In the genomic region with DNA sequence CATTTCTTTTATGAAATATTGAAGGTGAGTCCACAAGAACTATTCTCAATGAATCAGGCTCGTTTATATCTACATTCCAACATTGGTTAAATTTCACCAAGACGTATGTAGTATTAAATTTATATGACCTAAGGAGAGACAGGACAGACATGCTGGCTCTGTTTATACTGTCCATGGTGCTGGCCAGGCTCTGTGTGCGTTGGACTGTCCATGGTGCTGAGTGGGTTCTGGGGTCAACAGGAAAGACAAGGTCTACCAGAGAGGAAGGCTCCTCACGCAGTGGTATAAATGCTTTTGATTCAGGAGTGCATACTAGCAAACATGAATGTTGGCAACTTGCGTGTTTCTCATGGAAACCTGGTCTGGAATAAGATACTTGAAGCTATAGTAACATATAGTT, we compare ENCODE assay signal across 13 mouse cellular contexts.
DNase-seq lines count a peak whose midpoint lies in the region; ATAC-seq and TF ChIP-seq lines count a peak whose summit lies in the region.
"Had no signal": no experiment of that assay in that cellular context is flagged by ENCODE, and none has a peak within 500 bp of the region (broad histone marks: within the 10 kb centered on the region; RNA-seq: fewer than 3 reads in every experiment).

No protein-coding gene starts in this region.

- no peak overlapping the region for H3K4me3 ChIP-seq in heart, postnatal 0 days (ENCODE audit: low read depth, low read length)
- H3K4me3 ChIP-seq in heart, adult 2 months = no peak overlapping the region
- no peak overlapping the region for H3K4me3 ChIP-seq in lung, postnatal 0 days (ENCODE audit: low read depth, low read length)
- H3K4me3 ChIP-seq: gastrocnemius, adult 2 months; stomach, embryonic 15.5 days had no signal

- H3K4me1 ChIP-seq in heart, postnatal 0 days (ENCODE audit: control insufficient read depth, insufficient read depth) = no peaks in the 10 kb centered on the region
- H3K4me1 ChIP-seq in heart, adult 2 months (ENCODE audit: control insufficient read depth, insufficient read depth, low read length) = no peaks in the 10 kb centered on the region
- no peaks in the 10 kb centered on the region for H3K4me1 ChIP-seq in lung, postnatal 0 days (ENCODE audit: insufficient read depth, low read depth, low read length)
- H3K4me1 ChIP-seq: stomach, embryonic 15.5 days had no signal

- no peak overlapping the region for H3K27ac ChIP-seq in heart, postnatal 0 days (ENCODE audit: low read depth)
- no peak overlapping the region for H3K27ac ChIP-seq in heart, adult 2 months
- H3K27ac ChIP-seq in lung, postnatal 0 days (ENCODE audit: low read length) = no peak overlapping the region
- H3K27ac ChIP-seq: gastrocnemius, adult 2 months; stomach, embryonic 15.5 days had no signal

- no peak for ATAC-seq in heart, postnatal 0 days (ENCODE audit: insufficient read depth, low read depth)
- ATAC-seq in lung, postnatal 0 days = no peak
- ATAC-seq: activated CD4-positive, CD25-positive, alpha-beta regulatory T cell, adult 4 months had no signal

- no peak overlapping the region for H3K4me2 ChIP-seq in heart, postnatal 0 days (ENCODE audit: low read depth, low read length)
- no peak overlapping the region for H3K4me2 ChIP-seq in lung, postnatal 0 days (replicated peaks; ENCODE audit: low read depth, low read length)
- H3K4me2 ChIP-seq: stomach, embryonic 15.5 days had no signal

- TF ChIP-seq EP300 in heart, postnatal 0 days (IDR thresholded peaks at IDR 0.05; ENCODE audit: low read depth) = no peak
- no peak for TF ChIP-seq EP300 in heart, adult 2 months (IDR thresholded peaks at IDR 0.05; ENCODE audit: insufficient read depth, low read depth, low read length)
- no peak for TF ChIP-seq EP300 in lung, postnatal 0 days (IDR thresholded peaks at IDR 0.05)

- intact Hi-C loops in heart, adult 2 months (cut with DNase I) = no loop called here

- 47% methylated on average over 5 of the region's 5 CpGs for WGBS in heart, postnatal 0 days
- WGBS in heart, adult 2 months = 51% methylated on average over 5 of the region's 5 CpGs
- WGBS in lung, postnatal 0 days = 55% methylated on average over 5 of the region's 5 CpGs

- no peaks in the 10 kb centered on the region for H3K36me3 ChIP-seq in heart, postnatal 0 days (replicated peaks; ENCODE audit: control insufficient read depth, insufficient read depth, low read length)
- no peaks in the 10 kb centered on the region for H3K36me3 ChIP-seq in heart, adult 2 months (ENCODE audit: control insufficient read depth, insufficient read depth, low read length)
- H3K36me3 ChIP-seq in lung, postnatal 0 days (ENCODE audit: insufficient read depth, low read length) = no peaks in the 10 kb centered on the region
- H3K36me3 ChIP-seq: stomach, embryonic 15.5 days had no signal

- TF ChIP-seq CTCF in heart, postnatal 0 days (IDR thresholded peaks at IDR 0.05; ENCODE audit: low read depth) = no peak
- TF ChIP-seq CTCF in heart, adult 2 months (IDR thresholded peaks at IDR 0.05) = no peak
- no peak for TF ChIP-seq CTCF in lung, postnatal 0 days (IDR thresholded peaks at IDR 0.05)

- no peak for TF ChIP-seq POLR2A in heart, adult 2 months (IDR thresholded peaks at IDR 0.05; ENCODE audit: insufficient read depth, low read depth, low read length)

- H3K79me2 ChIP-seq in heart, adult 2 months (replicated peaks; ENCODE audit: control insufficient read depth, insufficient read depth, low read length) = no peaks in the 10 kb centered on the region

- peak; percentile 11 for DNase-seq in heart, postnatal 0 days (ENCODE audit: low spot score)
- DNase-seq in heart, adult 2 months = no peak
- DNase-seq in lung, postnatal 36 days = peak; percentile 1
- DNase-seq in lung, postnatal 0 days (ENCODE audit: low spot score) = no peak
- DNase-seq in embryo, embryonic 11 days = peak; percentile 63
- DNase-seq in ovary, postnatal 14 days (ENCODE audit: low spot score) = peak; percentile 28
- DNase-seq in urinary bladder, adult 18-20 months (ENCODE audit: low spot score in 2 of 2) = no peak
- no peak for DNase-seq in thymus, postnatal 14 days
- DNase-seq: cerebellum, adult 11-12 months; gastrocnemius, adult 2 months; right cerebral cortex, postnatal 25 days had no signal

- no peak overlapping the region for H3K9ac ChIP-seq in heart, postnatal 0 days (replicated peaks; ENCODE audit: low read depth, low read length)
- H3K9ac ChIP-seq in heart, adult 2 months (ENCODE audit: low read depth, low read length) = no peak overlapping the region
- no peak overlapping the region for H3K9ac ChIP-seq in lung, postnatal 0 days (replicated peaks; ENCODE audit: low read depth)
- H3K9ac ChIP-seq: stomach, embryonic 15.5 days had no signal

- H3K27me3 ChIP-seq in heart, postnatal 0 days (ENCODE audit: control insufficient read depth, insufficient read depth, low read length) = no peaks in the 10 kb centered on the region
- H3K27me3 ChIP-seq in heart, adult 2 months (ENCODE audit: control insufficient read depth, insufficient read depth, low read length) = no peaks in the 10 kb centered on the region
- H3K27me3 ChIP-seq in lung, postnatal 0 days (replicated peaks; ENCODE audit: insufficient read depth, low read length) = no peaks in the 10 kb centered on the region
- H3K27me3 ChIP-seq: stomach, embryonic 15.5 days had no signal

- H3K9me3 ChIP-seq in heart, postnatal 0 days (replicated peaks; ENCODE audit: control insufficient read depth, low read length) = no peaks in the 10 kb centered on the region
- no peaks in the 10 kb centered on the region for H3K9me3 ChIP-seq in lung, postnatal 0 days (ENCODE audit: low read length)
- H3K9me3 ChIP-seq: stomach, embryonic 15.5 days had no signal

Comparison
In these comparisons a context has a peak if more than half of its experiments do, and no peak if none do; other contexts are left out.
1. DNase-seq: peak in heart, postnatal 0 days (single experiment), lung, postnatal 36 days (single experiment), embryo, embryonic 11 days (single experiment) and ovary, postnatal 14 days (single experiment); none in heart, adult 2 months (0 of 2), lung, postnatal 0 days (single experiment), urinary bladder, adult 18-20 months (0 of 2) and thymus, postnatal 14 days (single experiment).